Comparison of ENCODE assay signal across 14 mouse cellular contexts in the genomic region with DNA sequence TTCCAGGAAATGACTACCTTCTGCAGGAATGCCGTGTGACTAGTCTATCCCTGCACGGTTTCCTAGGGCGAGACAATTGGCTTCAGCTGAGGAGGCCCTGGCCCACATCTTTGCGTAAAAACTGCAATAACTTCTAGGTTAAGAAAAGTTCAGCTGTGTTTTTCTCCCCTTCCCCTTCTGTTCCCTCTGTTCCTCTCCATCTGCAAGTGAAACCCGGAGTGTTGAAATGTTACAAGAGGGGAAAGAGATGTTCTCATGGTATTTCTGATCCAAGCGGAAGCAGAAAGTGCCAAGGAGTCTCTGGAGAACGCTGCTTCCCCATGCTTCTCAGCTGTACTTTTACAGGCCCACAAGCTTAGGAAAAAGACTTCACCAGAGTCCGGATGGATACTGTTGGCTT.
DNase-seq lines count a peak whose midpoint lies in the region; ATAC-seq and TF ChIP-seq lines count a peak whose summit lies in the region.
"Had no signal": no experiment of that assay in that cellular context is flagged by ENCODE, and none has a peak within 500 bp of the region (broad histone marks: within the 10 kb centered on the region; RNA-seq: fewer than 3 reads in every experiment).

No protein-coding gene starts in this region.

- peak; percentile 18 for DNase-seq in kidney, postnatal 10 days
- DNase-seq in kidney, adult 11 months: no peak
- peak; percentile 46 to 57 for DNase-seq in gastrocnemius, adult 8-10 months (ENCODE audit: low spot score in 2 of 2)
- DNase-seq in limb, embryonic 14.5 days (ENCODE audit: low spot score): peak; percentile 88
- no peak for DNase-seq in thymus, postnatal 10 days (ENCODE audit: low spot score in 2 of 2)
- no peak for DNase-seq in cerebellum, adult 2 months
- DNase-seq: cerebellum, postnatal 25 days; right cerebral cortex, postnatal 4 days had no signal

- H3K9ac ChIP-seq in heart, embryonic 12.5 days: no peak overlapping the region
- H3K9ac ChIP-seq in limb, embryonic 14.5 days (ENCODE audit: low read depth, low read length, severe bottlenecking): no peak overlapping the region
- H3K9ac ChIP-seq: forebrain, embryonic 12.5 days; neural tube, embryonic 15.5 days had no signal

- no peak for TF ChIP-seq POLR2A in limb, embryonic 14.5 days (IDR thresholded peaks at IDR 0.05; ENCODE audit: borderline replicate concordance, extremely low read depth, insufficient read depth, insufficient read length)
- TF ChIP-seq POLR2A in cerebellum, adult 2 months (IDR thresholded peaks at IDR 0.05; ENCODE audit: borderline replicate concordance, insufficient read depth, low read length): no peak

- H3K27ac ChIP-seq in heart, embryonic 12.5 days (ENCODE audit: poor library complexity, severe bottlenecking): peak overlapping the region; percentile 41; the same call in 1 of the 2 replicates
- peak overlapping the region; percentile 70 for H3K27ac ChIP-seq in limb, embryonic 14.5 days (replicated peaks; ENCODE audit: low read depth, low read length)
- H3K27ac ChIP-seq in cerebellum, adult 2 months (ENCODE audit: insufficient read depth, low read length): no peak overlapping the region
- H3K27ac ChIP-seq: forebrain, embryonic 12.5 days; neural tube, embryonic 15.5 days had no signal

- H3K36me3 ChIP-seq in heart, embryonic 12.5 days: no peaks in the 10 kb centered on the region
- H3K36me3 ChIP-seq in limb, embryonic 14.5 days (ENCODE audit: control insufficient read depth, insufficient read depth, low read length): no peaks in the 10 kb centered on the region
- H3K36me3 ChIP-seq: forebrain, embryonic 12.5 days; neural tube, embryonic 15.5 days had no signal

- TF ChIP-seq CTCF in cerebellum, adult 2 months (IDR thresholded peaks at IDR 0.05; ENCODE audit: borderline replicate concordance, insufficient read depth, low read depth, low read length): no peak

- WGBS in heart, embryonic 12.5 days: 40% methylated on average over 8 of the region's 8 CpGs
- 16% methylated on average over 8 of the region's 8 CpGs for WGBS in limb, embryonic 14.5 days
- WGBS in cerebellum, adult 2 months: 68% methylated on average over 8 of the region's 8 CpGs

- H3K4me3 ChIP-seq in heart, embryonic 12.5 days: no peak overlapping the region
- no peak overlapping the region for H3K4me3 ChIP-seq in limb, embryonic 14.5 days (replicated peaks; ENCODE audit: low read length)
- H3K4me3 ChIP-seq in cerebellum, adult 2 months (replicated peaks; ENCODE audit: insufficient read depth, low read depth, low read length): no peak overlapping the region
- H3K4me3 ChIP-seq: forebrain, embryonic 12.5 days; neural tube, embryonic 15.5 days had no signal

- no peak overlapping the region for H3K4me2 ChIP-seq in heart, embryonic 12.5 days
- H3K4me2 ChIP-seq in limb, embryonic 14.5 days (replicated peaks; ENCODE audit: low read depth, low read length, severe bottlenecking): no peak overlapping the region
- H3K4me2 ChIP-seq: forebrain, embryonic 12.5 days; neural tube, embryonic 15.5 days had no signal

- H3K4me1 ChIP-seq in heart, embryonic 12.5 days (replicated peaks): peaks cover 45% of the 10 kb centered on the region
- peaks cover 46% of the 10 kb centered on the region for H3K4me1 ChIP-seq in limb, embryonic 14.5 days (ENCODE audit: control insufficient read depth, insufficient read depth, low read length)
- H3K4me1 ChIP-seq in cerebellum, adult 2 months (ENCODE audit: control insufficient read depth, insufficient read depth, low read length): no peaks in the 10 kb centered on the region
- H3K4me1 ChIP-seq: forebrain, embryonic 12.5 days had no signal

- no peaks in the 10 kb centered on the region for H3K27me3 ChIP-seq in heart, embryonic 12.5 days (replicated peaks)
- no peaks in the 10 kb centered on the region for H3K27me3 ChIP-seq in limb, embryonic 14.5 days (ENCODE audit: control insufficient read depth, insufficient read depth, low read length)
- no peaks in the 10 kb centered on the region; the same call in 1 of the 2 replicates for H3K27me3 ChIP-seq in cerebellum, adult 2 months (ENCODE audit: control insufficient read depth, insufficient read depth, low read length)
- H3K27me3 ChIP-seq: neural tube, embryonic 15.5 days had no signal

- no peaks in the 10 kb centered on the region for H3K9me3 ChIP-seq in heart, embryonic 12.5 days (replicated peaks)
- H3K9me3 ChIP-seq in limb, embryonic 14.5 days (ENCODE audit: control insufficient read depth, low read length): no peaks in the 10 kb centered on the region
- H3K9me3 ChIP-seq: forebrain, embryonic 12.5 days; neural tube, embryonic 15.5 days had no signal

- ATAC-seq in heart, embryonic 12.5 days (ENCODE audit: insufficient number of reproducible peaks, low FRiP score): no peak
- peak; percentile 55 for ATAC-seq in limb, embryonic 14.5 days (ENCODE audit: low FRiP score, low read depth)
- ATAC-seq in granulocyte monocyte progenitor cell, adult 5-6 weeks (replicated peaks; ENCODE audit: poor library complexity, severe bottlenecking): no peak
- ATAC-seq: hindbrain, embryonic 16.5 days; midbrain, embryonic 16.5 days had no signal

Comparison
In these comparisons a context has a peak if more than half of its experiments do, and no peak if none do; other contexts are left out.
1. DNase-seq: peak in kidney, postnatal 10 days (single experiment), gastrocnemius, adult 8-10 months (2 of 2) and limb, embryonic 14.5 days (single experiment); none in kidney, adult 11 months (single experiment), thymus, postnatal 10 days (0 of 2) and cerebellum, adult 2 months (0 of 2).